Comparison of ENCODE assay signal across 8 mouse cellular contexts in the genomic region with DNA sequence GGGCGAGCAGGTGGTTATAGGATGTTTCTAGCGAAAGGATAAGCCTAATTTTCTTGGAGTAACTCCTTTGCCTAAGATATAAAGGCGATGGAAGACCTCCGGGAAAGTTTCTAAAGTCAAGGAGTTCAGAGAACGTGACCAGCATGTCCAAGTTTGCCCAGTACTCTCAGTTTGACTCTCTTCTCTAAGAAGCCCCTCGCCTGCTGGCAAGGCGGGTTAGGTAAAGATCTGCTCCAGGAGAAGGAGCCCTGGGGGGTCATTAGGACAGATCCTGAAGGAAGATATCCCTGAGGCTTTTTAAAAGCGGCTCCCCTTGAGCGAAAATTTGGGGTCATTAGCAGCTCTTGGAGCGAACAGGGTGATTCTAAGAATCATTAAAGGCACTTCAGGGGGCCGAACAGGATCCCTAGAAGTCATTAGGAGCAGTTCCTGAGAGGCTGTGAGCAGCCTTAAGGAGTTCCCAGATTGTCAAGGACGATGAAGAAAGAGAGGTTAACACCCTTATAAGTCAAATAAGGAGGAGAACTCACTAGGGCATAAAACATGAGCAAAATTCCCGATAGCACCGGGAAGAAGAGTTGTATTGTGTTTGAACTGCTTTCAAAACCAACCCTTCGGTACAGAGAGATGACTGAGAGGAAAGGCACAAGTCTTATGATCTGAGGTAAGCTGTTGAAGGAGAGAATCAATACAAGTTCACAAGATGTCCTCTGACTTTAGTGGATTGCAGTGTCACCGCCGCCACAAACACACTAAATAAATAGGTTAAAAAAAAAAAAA. TPM values are rescaled to one million over a fixed set of nuclear protein-coding genes. Genes with fewer than 3 reads are reported as not detected.
A peak's percentile ranks its signal among the peaks of the same experiment; 100 is the strongest.
DNase-seq lines count a peak whose midpoint lies in the region; ATAC-seq and TF ChIP-seq lines count a peak whose summit lies in the region.

No protein-coding gene starts in this region.

- peaks cover 19% of the 10 kb centered on the region for H3K36me3 ChIP-seq in embryonic facial prominence, embryonic 14.5 days (ENCODE audit: control insufficient read depth, insufficient read depth, low read length)
- H3K36me3 ChIP-seq in intestine, embryonic 15.5 days = peaks cover 3% of the 10 kb centered on the region
- H3K36me3 ChIP-seq in myocyte (ENCODE audit: control insufficient read depth, insufficient read depth) = peaks cover 13% of the 10 kb centered on the region

- peaks cover 6% of the 10 kb centered on the region; the same call in 1 of the 2 replicates for H3K4me1 ChIP-seq in embryonic facial prominence, embryonic 14.5 days (ENCODE audit: control insufficient read depth, insufficient read depth, low read length)
- H3K4me1 ChIP-seq in intestine, embryonic 15.5 days (replicated peaks) = peaks cover 6% of the 10 kb centered on the region

- WGBS in embryonic facial prominence, embryonic 14.5 days = 17% methylated on average over 17 of the region's 17 CpGs
- 13% methylated on average over 17 of the region's 17 CpGs for WGBS in intestine, embryonic 15.5 days

- H3K9ac ChIP-seq in embryonic facial prominence, embryonic 14.5 days (ENCODE audit: low read depth, low read length) = peak overlapping the region; percentile 73
- H3K9ac ChIP-seq in intestine, embryonic 15.5 days = peak overlapping the region; percentile 46

- H3K9me3 ChIP-seq in embryonic facial prominence, embryonic 14.5 days (ENCODE audit: control insufficient read depth, low read length) = no peaks in the 10 kb centered on the region
- no peaks in the 10 kb centered on the region for H3K9me3 ChIP-seq in intestine, embryonic 15.5 days

- ATAC-seq in embryonic facial prominence, embryonic 14.5 days (ENCODE audit: low read depth) = no peak
- ATAC-seq in intestine, embryonic 15.5 days = peak; percentile 2; the same call in 1 of the 2 replicates
- no peak for ATAC-seq in granulocyte monocyte progenitor cell, adult 5-6 weeks (replicated peaks; ENCODE audit: poor library complexity, severe bottlenecking)

- H3ac ChIP-seq in myocyte (ENCODE audit: control insufficient read depth, insufficient read length) = peak overlapping the region; percentile 77

- DNase-seq in ovary, postnatal 10 days (ENCODE audit: low spot score) = peak; percentile 12
- DNase-seq in ovary, adult 18-20 months (ENCODE audit: low spot score) = no peak
- no peak for DNase-seq in embryonic facial prominence, embryonic 14.5 days (ENCODE audit: low spot score)
- DNase-seq in spleen, postnatal 14 days (ENCODE audit: low spot score in 2 of 2) = no peak
- DNase-seq in kidney, adult 9 months = no peak

- peaks cover 17% of the 10 kb centered on the region for H3K79me2 ChIP-seq in myocyte (ENCODE audit: control insufficient read depth, insufficient read depth)

- TF ChIP-seq POLR2A in myocyte (IDR thresholded peaks at IDR 0.05; ENCODE audit: insufficient read length, low read depth) = no peak

- H3K27me3 ChIP-seq in embryonic facial prominence, embryonic 14.5 days (replicated peaks; ENCODE audit: control insufficient read depth, insufficient read depth, low read length) = no peaks in the 10 kb centered on the region
- H3K27me3 ChIP-seq in intestine, embryonic 15.5 days (replicated peaks) = no peaks in the 10 kb centered on the region
- no peaks in the 10 kb centered on the region for H3K27me3 ChIP-seq in myocyte (ENCODE audit: control insufficient read depth, insufficient read depth, insufficient read length)

- peak overlapping the region; percentile 72 for H3K4me2 ChIP-seq in embryonic facial prominence, embryonic 14.5 days (ENCODE audit: low read depth, low read length)
- peak overlapping the region; percentile 69 for H3K4me2 ChIP-seq in intestine, embryonic 15.5 days (replicated peaks)
- peak overlapping the region; percentile 93 for H3K4me2 ChIP-seq in myocyte (ENCODE audit: low read depth)

- H3K4me3 ChIP-seq in embryonic facial prominence, embryonic 14.5 days (ENCODE audit: low read depth, low read length) = peak overlapping the region; percentile 77
- peak overlapping the region; percentile 67 for H3K4me3 ChIP-seq in intestine, embryonic 15.5 days (replicated peaks)
- H3K4me3 ChIP-seq in myocyte = peak overlapping the region; percentile 75

- H3K27ac ChIP-seq in embryonic facial prominence, embryonic 14.5 days (replicated peaks; ENCODE audit: low read depth, low read length) = peak overlapping the region; percentile 88
- H3K27ac ChIP-seq in intestine, embryonic 15.5 days = peak overlapping the region; percentile 76

TF ChIP-seq in myocyte, 11 proteins besides CTCF, POLR2A, EP300 and RAD21:
- TF ChIP-seq E2F4 (IDR thresholded peaks at IDR 0.05; ENCODE audit: insufficient read depth) (no peak), MYOD1 (IDR thresholded peaks at IDR 0.05; ENCODE audit: control insufficient read depth in 1 of 3, insufficient read length in 2 of 3, low read depth in 2 of 3) (no peak), CEBPB (IDR thresholded peaks at IDR 0.05; ENCODE audit: insufficient read depth, poor library complexity, severe bottlenecking) (no peak), TCF12 (IDR thresholded peaks at IDR 0.05; ENCODE audit: insufficient read depth, poor library complexity, severe bottlenecking) (no peak)
TF ChIP-seq in myocyte: peak in this region for 0.

RNA-seq across cellular contexts. Expression of a gene that starts 0.6 kb away (rescaled TPM):
- 35.1 and 39.1 TPM in 2 replicates for polyA plus RNA-seq in embryonic facial prominence, embryonic 14.5 days (2014; fragmentation: Nextera tagmentation; extraction: Ambion mirVana)
- polyA plus RNA-seq in intestine, embryonic 15.5 days (2015; fragmentation: Nextera tagmentation; extraction: Ambion mirVana) = 24.7 and 25.2 TPM in 2 replicates
- 66.6 TPM for polyA plus RNA-seq in myocyte (2012; fragmentation: generic; extraction: Trizol)
- 17.2 and 25.2 TPM in 2 replicates for total RNA-seq in granulocyte monocyte progenitor cell, adult 5-6 weeks (2014; fragmentation: Nextera tagmentation)
- total RNA-seq in granulocyte monocyte progenitor cell, adult 5-6 weeks (2017) = 19.8 and 23.1 TPM in 2 replicates

RNA-seq across cellular contexts. Expression of a gene that starts 45.8 kb away (rescaled TPM):
- 5.6 and 6.6 TPM in 2 replicates for polyA plus RNA-seq in embryonic facial prominence, embryonic 14.5 days (2014; fragmentation: Nextera tagmentation; extraction: Ambion mirVana)
- polyA plus RNA-seq in intestine, embryonic 15.5 days (2015; fragmentation: Nextera tagmentation; extraction: Ambion mirVana) = 7.5 and 8.2 TPM in 2 replicates
- 45.1 TPM for polyA plus RNA-seq in myocyte (2012; fragmentation: generic; extraction: Trizol)
- 12.9 and 14.5 TPM in 2 replicates for total RNA-seq in granulocyte monocyte progenitor cell, adult 5-6 weeks (2014; fragmentation: Nextera tagmentation)
- total RNA-seq in granulocyte monocyte progenitor cell, adult 5-6 weeks (2017) = 4.7 and 8.2 TPM in 2 replicates
